Mouse (Mus musculus) lung, adult 18-20 months (tissue): ENCODE data around the gene Xpnpep1.
A peak's percentile ranks its signal among the peaks of the same experiment; 100 is the strongest.

Experiments used
- DNase-seq, 2 experiments: peaks; one replicate each; pipeline ENCODE4 v3.0.0; 2022; ENCODE audit warnings: mixed read lengths in 2 of 2

Gene Xpnpep1

DNA sequence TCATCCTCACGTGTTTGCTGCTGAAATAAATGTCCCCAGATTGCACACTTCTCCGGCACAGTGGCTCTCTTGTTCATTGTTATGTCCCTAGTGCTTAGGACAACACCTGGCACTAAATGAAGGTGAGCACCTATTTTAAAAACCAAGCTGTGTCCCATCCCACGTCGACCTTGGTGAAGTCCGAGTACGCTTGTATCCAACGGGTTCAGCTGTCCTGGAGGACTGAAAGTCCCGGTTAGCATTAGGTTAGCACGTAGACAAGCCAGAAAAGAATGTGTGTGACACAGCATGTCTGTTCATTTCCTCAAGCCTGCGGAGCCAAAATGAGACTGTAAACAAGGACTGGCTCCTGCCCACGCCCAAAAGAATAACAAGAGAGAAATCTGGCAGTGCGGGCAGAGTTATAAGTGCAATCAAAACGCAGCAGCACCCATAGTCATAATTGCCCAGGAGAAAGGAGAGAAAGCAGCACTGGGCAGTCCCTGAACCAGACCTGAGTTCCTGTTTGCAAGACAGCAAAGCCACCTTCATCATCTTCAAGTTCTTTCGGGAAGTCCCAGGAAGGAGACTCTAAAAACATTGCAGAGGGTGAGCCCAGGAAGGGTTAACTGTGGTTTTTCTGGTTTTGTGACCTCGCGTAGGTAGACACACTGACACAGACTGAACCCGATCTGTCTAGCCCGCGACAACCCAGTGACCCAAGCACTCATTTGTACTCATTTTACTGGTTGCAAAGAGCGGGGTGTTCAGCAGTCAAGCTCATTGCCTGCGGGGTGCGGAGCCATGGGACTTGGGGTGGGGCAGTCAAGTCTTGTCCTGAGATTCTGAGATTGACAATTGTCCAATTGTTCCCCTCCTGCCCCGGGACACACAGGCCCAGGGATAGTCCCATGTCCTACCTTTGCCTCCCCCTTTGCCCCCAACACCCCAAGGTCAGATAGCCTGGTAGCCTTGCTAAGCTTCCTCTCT is at the start of gene Xpnpep1:
Gene Xpnpep1, minus strand, starts transcription at position 51 of the 969 bp plus-strand sequence.
- DNase-seq: peak; percentile 58 to 81

DNA sequence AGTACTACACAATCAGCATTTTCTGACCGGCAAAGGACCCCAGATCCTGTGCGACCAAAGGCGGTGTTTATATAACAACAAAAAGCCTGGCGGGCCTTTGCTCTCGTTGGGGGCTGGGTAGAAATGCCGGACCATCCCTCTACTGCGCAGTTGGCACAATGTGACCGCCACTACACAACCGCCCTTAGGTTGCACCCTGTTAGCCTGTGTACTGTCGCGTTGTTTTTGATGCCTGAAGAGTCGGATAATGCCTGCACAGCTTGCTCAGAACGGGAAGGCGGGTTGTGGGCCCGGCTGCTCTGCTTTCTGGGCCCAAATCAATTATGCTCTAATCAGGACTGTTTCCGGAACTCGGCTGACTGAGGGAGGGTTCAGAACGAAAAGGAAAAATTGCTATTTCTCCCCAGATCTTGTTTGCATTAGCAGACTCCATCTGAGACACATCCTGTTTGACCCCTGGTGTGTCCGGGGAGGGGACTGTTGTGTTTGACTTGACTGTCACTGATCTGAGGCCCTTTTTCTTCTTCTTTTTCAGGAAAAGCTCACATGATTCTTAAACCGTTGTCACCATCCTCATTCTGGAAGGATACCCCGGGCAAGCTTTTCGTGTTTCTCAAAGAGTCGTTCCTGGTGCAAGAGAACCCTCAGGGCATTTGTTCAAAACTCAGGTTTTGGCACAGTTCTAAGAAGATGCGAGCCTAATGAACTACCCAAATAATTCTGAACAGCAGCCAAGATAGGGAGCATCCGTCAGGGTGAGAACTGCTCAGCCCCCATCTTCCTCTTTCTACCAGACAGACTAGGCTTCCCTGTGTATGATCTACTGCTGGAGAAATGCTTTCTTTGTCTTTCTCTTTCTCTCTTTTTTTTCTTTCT is 47.5 kb upstream of the Xpnpep1 start:
- peak in 1 of 2 experiments; percentile 15 for DNase-seq

DNA sequence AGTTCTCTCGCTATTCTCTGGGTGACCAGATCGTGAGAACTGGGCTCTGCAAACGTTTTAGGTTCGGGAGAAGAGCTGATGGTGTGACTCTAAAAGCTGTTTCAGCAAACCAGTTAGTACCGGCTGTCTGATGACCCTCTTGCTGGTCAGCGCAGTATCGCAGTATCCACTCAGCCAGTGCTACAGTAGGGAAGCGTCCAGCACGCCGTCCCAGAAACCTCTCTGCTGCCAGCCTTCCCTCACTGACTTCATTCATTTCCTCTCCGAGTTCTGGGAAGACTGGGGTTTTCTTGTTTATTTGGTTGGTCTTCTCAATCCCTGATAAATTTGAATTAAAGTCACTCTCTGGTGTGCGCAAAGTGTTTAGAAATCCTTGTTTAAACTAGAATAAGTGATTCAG is 46.8 kb upstream of the Xpnpep1 start:
- no peak for DNase-seq

DNA sequence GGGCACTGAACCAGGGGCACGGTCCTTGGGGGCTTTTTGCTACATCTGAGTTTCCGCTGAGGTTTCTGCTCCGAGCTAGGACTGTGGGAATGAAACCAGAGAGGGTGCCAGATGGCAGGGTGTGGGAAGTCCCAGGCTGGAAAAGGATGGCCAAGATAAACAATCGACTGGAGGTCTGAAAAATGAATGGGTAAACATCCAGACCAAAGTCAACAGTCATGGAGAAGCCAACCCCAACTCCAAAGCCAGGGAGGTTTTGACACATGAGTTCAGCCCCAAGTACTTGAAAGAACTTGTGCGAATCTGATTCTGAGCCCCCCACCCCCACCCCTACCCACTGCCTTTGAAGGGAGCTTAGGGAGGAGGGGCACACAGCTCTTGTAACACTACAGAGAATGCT is 44.7 kb upstream of the Xpnpep1 start:
- DNase-seq: peak; percentile 67 to 81

DNA sequence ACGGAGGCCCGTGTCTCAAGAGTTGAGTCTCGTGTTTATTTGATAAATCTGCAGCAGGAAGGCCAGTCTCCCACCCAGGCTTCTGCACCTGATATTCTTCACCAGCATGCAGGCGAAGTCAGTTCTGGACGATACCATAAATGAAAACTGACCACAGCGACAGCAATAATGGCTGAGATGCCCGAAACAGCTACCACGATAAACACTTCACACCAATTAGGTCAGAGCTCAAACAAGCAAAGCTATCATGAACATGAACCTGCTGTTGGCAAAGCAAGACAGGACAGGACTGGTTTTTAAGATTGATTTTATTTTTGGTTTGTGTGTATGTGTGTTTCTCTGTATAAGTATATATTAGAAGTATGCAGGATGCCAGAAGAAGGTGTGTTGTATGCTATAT is 42.8 kb upstream of the Xpnpep1 start:
- no peak for DNase-seq

DNA sequence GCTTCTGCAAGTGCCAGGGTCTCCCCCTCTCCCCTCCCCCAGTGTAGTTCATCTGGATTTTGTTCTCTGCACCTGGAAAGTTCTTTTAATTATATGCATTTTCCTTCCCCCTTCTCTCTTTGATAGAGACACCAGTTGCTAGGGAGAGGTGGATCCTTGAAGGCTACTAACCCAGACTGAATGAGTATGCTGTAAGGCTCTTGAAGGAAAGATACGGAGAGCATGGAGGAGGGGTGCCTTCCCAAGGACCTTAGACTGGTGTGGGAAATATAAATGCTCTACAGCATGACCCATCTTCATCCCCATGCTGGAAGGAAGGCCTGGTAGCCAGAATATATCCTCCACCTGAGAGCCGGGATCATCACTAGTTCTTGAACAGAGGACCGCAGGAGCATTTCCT is 41.3 kb upstream of the Xpnpep1 start:
- DNase-seq: no peak

DNA sequence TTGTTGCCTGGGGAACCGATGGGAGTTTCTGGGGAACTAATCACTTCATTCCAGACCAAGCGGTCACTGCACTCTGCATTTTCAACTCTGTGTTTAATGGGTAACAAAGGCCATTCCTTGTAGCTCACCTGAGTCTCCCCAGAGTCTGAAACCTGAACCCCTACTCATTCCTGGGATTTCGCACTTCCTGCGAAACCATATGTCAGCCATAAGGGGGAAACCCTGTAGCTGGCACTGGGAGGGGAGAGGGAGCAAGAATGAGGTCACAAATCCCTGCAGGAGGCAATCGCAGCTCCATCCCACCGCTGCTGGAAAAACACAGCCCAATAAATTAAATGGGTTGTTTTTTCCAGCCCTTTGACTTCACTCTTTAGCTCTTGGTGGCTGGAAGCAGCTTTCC is 40.9 kb upstream of the Xpnpep1 start:
- no peak for DNase-seq

DNA sequence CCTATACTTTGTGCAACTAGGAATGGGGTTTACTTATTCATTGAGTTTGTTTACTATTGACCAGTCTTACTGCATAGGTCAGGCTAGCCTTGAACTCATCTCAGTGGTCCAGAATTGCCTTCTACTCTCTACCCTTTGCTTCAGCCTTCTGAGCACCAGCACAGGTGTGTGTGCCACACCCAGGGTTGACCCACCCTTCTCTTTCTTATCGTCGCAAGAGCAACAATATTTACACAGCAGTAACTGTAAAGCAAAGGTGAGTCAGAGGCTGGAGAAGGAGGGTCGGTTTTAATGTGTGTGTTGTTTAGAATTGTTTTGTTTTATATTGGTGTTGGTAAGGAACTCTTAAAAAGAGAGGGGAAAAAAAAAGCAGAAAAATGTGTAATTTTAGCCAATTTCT is 40.5 kb upstream of the Xpnpep1 start:
- DNase-seq: no peak

DNA sequence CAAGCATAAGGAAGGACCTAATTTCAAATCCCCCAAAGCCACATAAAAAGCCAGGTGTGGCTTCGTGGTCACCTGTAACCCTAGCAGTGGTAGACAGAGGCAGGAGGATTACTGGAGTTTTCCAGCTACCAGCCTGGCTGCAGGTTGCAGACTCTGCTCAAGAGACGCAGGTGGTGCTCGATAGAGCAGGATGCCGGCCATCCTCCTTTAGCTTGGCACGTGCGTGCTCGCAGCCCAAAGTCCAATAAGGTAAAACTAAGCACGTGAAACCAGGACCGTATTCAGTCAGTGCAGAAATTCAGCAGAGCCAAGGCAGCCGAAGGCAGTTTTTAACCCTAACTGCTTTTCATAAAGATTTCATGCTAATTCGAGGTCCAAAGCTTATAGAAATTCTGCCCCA is 40.0 kb upstream of the Xpnpep1 start:
- no peak for DNase-seq

DNA sequence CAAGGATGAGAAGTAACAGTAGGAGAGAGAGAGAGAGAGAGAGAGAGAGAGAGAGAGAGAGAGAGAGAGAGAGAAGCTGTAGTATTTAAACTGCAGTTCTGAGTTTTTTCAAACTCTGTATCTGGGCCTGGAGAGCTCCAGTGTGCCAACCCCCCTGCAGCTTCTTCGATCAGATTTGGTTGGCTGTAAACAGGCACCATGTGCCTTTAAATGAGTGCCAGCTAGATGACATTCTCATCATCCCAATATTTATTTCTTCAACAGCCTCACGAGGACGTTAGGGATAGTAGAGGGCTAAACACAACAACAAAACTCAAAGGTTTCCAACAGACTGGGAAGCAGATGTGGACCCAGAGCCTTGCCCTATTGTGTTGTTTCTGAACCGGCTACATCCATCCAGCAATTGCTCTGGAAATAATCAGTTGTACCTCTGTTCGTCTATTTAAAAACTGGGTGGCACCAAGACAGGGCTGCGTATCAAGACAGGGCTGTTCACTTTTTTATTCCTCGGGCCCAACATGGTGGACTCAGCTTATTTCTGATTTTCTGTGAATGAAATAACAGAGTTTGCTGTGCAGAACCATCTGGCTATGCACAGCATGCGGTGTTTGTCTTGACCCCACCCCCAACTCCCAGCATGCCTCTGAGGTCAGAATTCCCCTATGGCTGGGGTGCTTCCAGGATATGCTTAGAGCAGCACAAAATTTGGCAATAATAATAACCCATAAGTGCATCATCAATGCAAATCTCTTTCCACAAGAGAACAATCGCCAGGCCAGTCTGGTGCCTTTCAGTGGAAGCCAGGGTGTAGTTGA is 38.5 kb upstream of the Xpnpep1 start:
- no peak for DNase-seq

DNA sequence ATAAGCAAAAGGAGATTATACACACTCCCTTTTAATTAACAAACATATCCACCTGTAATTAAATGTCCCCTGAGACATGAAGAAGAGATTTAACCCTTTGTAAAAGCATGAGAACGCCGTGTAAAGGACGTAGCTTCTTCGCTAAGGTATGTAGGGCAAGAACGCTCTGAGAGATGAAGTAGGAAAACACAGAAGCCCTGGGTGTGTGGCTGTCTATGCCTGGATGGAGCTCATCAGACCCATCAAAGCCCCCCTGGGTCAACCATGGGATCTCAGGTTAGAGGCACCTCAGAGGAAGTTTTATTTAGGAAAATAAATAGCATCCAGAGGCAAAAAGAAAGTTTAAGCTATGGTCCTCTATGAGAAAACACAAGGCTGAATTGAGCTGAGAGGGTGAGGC is 37.3 kb upstream of the Xpnpep1 start:
- DNase-seq: no peak

DNA sequence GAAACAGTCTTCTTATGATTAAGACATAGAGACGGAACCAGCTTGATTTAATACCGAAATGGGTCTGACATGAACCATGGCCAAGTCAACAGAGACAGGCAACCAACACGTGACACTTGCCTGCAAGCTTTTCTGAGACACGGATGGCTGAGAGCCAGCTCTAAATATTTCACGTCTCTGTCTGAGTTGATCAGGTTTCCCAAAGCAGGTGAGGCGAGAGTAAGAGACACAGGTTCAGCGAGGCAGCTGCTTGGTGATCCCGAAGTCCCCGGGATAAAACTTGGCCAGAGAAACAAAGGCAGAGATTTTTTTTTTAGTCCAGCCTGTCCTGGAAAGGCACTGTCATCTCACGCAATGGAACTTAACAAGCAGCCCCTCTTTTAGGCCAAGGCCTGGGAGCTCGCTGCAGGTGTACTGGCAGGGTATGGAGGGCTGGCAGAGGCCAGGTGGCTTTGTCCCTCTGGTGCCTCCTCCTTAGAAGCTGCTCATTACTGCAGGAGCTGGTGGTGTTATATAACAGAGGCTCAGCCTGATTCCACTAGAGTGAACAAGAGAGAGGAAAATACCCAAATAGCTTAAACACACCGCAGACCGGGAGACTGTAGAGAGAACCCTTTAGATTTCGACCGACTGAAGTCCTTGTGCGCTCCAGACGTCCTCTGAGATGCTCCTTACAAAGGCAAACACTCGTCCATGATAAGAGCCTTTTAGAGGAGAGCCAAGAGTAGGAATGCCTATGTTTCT is 36.4 kb upstream of the Xpnpep1 start:
- peak in 1 of 2 experiments; percentile 57 for DNase-seq

DNA sequence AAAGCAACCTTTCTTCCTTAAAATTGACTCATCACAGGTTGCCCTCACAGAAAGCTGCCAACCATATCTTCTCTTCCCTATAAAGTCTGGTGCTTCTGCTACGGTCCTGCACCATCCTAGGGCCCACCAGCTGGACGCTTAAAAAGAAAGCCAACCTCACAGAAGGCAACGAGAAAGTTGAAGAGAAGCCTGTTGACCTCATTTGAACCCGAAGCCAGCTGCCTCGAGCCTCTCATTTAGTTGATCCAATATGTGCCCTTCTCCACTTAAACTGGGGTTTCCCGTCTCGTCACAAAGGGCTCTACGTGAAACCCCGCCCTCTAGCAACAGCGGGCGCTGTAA is 35.9 kb upstream of the Xpnpep1 start:
- DNase-seq: no peak

DNA sequence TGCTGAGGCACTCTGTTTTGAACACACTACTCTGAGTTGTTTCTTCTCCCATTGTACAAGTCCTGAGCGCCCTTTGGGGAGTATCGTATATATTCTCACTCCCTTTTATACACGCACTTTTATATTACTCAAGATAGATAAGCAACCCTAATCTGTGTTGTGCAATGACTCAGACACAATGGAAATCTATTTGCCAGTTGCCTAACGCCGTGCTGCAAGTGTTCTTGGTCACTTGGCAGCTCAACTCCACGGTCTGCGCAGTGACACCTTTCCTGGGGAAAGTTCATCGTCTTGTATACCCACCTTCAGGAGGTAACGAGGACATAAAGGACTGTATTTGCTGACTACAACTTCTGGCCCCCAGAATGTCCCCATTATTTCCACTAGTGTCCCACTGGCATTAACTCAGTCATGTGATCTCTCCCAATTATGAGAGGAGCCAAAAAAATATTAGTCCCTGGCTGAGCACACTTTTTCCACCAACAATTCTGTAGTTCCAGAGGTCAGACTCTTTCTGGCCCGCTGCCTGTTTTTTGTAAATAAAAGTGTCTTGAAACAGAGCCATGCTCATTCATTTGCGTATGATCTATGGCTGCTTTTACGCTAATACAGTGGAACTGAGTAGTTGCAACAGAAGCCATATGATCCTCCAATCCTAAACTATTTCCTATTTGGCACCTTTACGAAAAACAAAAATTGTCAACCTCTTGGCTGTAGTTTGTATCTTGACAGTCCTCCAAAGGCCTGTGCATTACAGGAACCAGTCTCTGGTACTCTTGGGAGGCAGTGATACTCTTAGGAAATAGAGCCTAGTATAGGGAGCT is 35.1 kb upstream of the Xpnpep1 start:
- peak; percentile 64 to 69 for DNase-seq

DNA sequence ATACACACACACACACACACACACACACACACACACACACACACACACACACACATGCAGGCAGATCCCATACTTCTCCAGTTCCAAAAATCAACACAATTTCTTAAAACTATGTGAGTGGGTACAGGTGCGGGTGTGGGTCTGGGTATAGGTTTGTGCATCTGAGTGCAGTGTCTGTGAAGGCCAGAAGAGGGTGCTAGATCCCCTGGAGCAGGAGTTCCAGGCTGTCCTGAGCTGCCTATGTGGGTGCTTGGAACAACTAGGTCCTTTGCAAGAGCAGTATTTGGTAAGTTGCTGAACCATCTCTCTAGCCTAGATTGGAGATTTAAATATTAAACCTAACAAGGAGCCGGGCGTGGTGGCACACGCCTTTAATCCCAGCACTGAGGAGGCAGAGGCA is 33.5 kb upstream of the Xpnpep1 start:
- no peak for DNase-seq

DNA sequence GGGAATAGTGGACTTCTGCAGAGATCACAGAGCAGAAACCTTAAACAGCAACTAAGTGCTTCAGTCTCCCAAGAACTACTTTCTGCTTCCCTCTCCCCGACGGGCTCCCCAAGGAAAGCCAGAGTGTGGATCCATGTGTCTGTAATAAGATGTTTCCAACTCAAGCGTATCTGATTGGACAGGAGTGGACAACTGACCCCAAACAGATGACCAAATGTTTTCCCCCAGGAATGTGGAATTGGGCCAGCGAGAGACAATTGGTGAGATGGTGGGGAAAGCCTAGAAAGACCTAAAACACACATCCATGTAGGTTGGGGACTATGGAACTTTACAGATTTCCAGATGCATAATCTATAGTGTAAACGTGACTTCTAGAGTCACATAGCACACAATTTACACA is 32.4 kb upstream of the Xpnpep1 start:
- DNase-seq: no peak

DNA sequence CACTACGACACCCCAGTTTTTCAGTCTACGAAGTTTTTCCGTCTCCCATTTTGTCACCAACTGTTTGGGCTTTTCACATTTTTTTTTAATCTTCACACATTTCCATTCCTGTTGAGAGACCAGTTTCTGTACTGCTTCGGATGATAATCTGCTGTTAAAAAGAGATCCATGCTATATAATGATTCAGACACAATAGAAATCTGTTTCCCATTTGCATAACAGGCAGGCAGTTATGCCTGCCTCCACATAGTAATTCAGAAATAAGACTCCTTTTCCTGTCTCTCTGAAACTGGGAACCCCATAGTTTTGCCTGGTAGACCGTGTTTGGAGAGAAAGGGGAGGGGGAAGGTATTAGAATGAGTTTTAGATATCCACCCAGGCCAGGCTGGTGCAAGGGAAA is 31.6 kb upstream of the Xpnpep1 start:
- no peak for DNase-seq

DNA sequence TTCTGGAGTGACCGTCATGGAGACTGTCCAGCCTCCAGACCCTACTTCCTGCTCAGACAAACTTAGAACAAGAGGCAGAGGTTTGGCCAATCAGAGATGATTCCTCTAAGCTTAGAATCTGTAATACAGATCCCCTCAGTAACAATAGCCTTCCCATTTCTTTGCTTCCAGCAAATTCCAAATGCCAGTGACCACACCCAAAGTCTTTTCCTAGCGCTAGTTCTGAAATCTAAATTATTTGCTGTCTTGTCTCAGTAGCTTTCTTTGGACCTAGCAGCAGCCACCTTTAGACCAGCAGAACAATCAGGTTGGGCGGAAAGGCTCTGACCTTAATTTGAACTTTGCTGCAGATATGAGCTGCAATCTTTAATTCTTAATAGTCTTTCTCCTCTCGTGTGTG is 30.9 kb upstream of the Xpnpep1 start:
- DNase-seq: no peak

DNA sequence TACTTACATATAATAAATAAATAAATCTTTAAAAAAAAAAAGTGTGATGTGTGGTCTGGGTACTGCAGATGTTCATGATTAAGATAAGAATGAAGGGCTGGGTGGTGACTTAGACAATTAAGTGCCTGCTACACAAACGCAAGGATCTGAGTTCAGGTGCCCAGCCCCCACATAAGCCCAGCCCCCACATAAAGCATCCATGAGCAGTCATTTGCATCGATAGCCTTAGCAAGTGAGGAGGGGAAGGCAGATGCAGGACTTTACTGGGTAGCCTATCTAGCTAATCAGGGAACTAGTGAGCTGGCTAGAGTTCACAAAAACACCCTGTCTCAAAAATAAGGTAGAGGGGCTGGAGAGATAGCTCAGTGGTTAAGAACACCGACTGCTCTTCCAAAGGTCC is 29.4 kb upstream of the Xpnpep1 start:
- DNase-seq: no peak

DNA sequence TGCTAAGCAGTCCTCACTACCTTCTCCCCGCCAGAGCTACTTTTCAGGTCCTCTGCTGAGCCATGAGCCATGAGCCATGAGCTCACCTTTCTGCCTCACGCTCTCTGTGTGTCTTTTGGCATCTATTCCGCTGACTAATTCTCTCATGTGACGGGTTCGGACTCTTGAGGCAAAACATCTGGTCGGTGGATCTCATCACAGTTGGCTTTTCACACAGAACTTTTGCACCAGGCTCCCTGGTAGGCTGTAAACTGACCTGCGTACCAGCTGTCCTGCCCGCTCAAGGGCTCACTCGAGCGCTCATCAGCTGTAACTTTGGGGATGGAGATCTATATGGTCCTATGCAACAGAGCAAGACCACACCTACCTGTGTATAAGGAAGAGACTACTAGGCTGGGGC is 26.9 kb upstream of the Xpnpep1 start:
- DNase-seq: peak; percentile 31 to 41

DNA sequence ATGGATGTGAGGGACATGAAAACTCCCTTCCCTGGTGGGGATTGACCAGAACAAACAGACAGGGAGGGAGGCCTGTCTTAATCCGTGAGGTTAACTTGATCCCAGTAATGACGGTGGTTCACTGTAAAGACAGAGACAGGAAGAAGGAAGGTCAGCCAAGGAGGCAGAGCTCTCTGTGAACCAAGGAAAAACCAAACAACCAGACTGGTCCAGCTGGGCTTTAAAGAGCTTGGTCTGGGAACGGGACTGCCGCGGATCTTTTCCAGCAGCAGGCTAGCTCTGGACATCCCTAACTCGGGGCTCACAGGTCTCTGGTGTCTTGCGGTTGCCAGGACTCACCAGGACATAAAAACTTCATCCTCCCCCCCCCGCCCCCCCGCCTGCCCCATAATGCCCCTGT is 26.5 kb upstream of the Xpnpep1 start:
- DNase-seq: no peak
